Mouse (Mus musculus) activated CD4-positive, CD25-positive, alpha-beta regulatory T cell (primary cell): ENCODE results near the gene Cdh4. TPM values are rescaled to one million over a fixed set of nuclear protein-coding genes. Genes with fewer than 3 reads are reported as not detected.

Experiments used
- polyA plus RNA-seq, 2 experiments: library from polyadenylated mRNA; unstranded; fragments of 100-300 nt; shearing (Covaris generic); gene quantifications; one replicate each; pipeline ENCODE4 v1.2.1; 2017

Cdh4 gene
- not detected for polyA plus RNA-seq

GRCm38 (mm10) chr2:179442191-179442540 is at the start of gene Cdh4:
Cdh4 (plus strand) TSS chr2:179442431.

